ENCODE assay signal across 8 mouse cellular contexts in the genomic region with DNA sequence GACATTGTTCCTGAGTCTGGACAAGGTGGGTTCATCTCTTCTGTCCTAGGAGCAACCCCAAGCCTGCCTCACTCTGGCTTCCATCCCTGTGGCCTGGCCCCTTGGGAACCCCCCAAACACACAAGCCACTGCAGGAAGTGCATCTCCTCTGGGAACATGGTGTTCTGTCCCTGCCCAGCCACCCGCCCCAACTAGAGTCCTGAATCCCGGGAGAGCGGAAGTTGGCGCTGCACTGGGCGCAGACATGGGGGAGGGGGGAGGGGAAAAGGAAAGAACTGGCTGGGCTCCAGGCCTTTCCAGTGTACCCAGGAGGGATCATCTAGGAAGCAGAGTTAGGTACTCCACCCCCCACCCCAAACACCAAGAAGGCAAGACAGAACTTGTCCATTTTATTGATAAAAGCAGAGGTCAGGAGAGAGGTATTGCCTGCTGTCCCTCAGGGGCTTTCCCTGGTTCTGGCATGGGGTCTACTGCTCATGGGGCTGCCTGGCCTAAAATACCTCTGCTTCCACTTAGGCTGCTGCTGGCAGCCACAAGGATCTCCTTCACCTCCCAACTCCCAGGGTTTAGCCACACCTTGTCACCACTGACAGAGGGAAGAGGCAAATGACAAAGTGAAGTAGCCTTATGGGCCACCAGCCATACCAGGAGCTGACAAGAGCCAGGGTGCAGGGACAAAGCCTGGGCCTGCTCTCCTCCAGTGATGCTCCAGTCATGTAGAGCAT. TPM values are rescaled to one million over a fixed set of nuclear protein-coding genes. Genes with fewer than 3 reads are reported as not detected.
DNase-seq lines count a peak whose midpoint lies in the region; ATAC-seq and TF ChIP-seq lines count a peak whose summit lies in the region.

No protein-coding gene starts in this region.

- peaks cover 35% of the 10 kb centered on the region for H3K36me3 ChIP-seq in heart, embryonic 10.5 days
- H3K36me3 ChIP-seq in stomach, postnatal 0 days (ENCODE audit: control insufficient read depth, insufficient read depth, low read length): no peaks in the 10 kb centered on the region

- H3K27ac ChIP-seq in heart, embryonic 10.5 days: 0 out of 2 replicates have a peak overlapping the region, but pooled peaks have one; percentile 24
- H3K27ac ChIP-seq in stomach, postnatal 0 days (replicated peaks): peak overlapping the region; percentile 65

- peak overlapping the region; percentile 22; the same call in 1 of the 2 replicates for H3K4me3 ChIP-seq in heart, embryonic 10.5 days
- H3K4me3 ChIP-seq in stomach, postnatal 0 days (ENCODE audit: low read depth, low read length): no peak overlapping the region

- TF ChIP-seq CTCF in stomach, postnatal 0 days (IDR thresholded peaks at IDR 0.05; ENCODE audit: low read depth): no peak

- ATAC-seq in stomach, postnatal 0 days (ENCODE audit: low FRiP score, low TSS enrichment): no peak

- no peaks in the 10 kb centered on the region for H3K9me3 ChIP-seq in heart, embryonic 10.5 days
- no peaks in the 10 kb centered on the region for H3K9me3 ChIP-seq in stomach, postnatal 0 days (ENCODE audit: control insufficient read depth, low read length)

- no peak overlapping the region for H3K4me2 ChIP-seq in stomach, postnatal 0 days (replicated peaks; ENCODE audit: low read depth)

- intact Hi-C loops in left cerebral cortex, postnatal 36 days (cut with DNase I): no loop called here
- intact Hi-C loops in left cerebral cortex, postnatal 14 days (cut with DNase I): loop anchor here (10.0 kb wide), 1 partner anchor 89 kb away; no protein-coding TSS in a partner anchor

- no peaks in the 10 kb centered on the region; the same call in 1 of the 2 replicates for H3K27me3 ChIP-seq in heart, embryonic 10.5 days (ENCODE audit: insufficient read depth, poor library complexity, severe bottlenecking)
- H3K27me3 ChIP-seq in stomach, postnatal 0 days (ENCODE audit: control insufficient read depth, insufficient read depth, low read length): no peaks in the 10 kb centered on the region

- TF ChIP-seq EP300 in stomach, postnatal 0 days (optimal IDR thresholded peaks at IDR 0.05): no peak

- 42% methylated on average over 5 of the region's 5 CpGs for WGBS in heart, embryonic 10.5 days
- 53% methylated on average over 5 of the region's 5 CpGs for WGBS in stomach, postnatal 0 days

- H3K9ac ChIP-seq in stomach, postnatal 0 days (ENCODE audit: low read length): peak overlapping the region; percentile 13; the same call in 1 of the 2 replicates

- H3K4me1 ChIP-seq in heart, embryonic 10.5 days: peaks cover 48% of the 10 kb centered on the region
- peaks cover 21% of the 10 kb centered on the region for H3K4me1 ChIP-seq in stomach, postnatal 0 days (replicated peaks; ENCODE audit: control insufficient read depth, insufficient read depth)

- peak; percentile 17 to 20 for DNase-seq in left cerebral cortex, postnatal 36 days (ENCODE audit: low spot score in 2 of 2)
- DNase-seq in left cerebral cortex, postnatal 14 days (ENCODE audit: low spot score in 2 of 2): no peak
- DNase-seq in cerebellum, adult 9-11 months: peak; percentile 49
- peak; percentile 74 for DNase-seq in heart, embryonic 10.5 days (ENCODE audit: low spot score)
- DNase-seq in kidney, postnatal 36 days: peak; percentile 74 to 91
- peak; percentile 65 for DNase-seq in stomach, postnatal 0 days (ENCODE audit: low spot score)
- no peak for DNase-seq in adipocyte (ENCODE audit: low spot score)
- DNase-seq in neural tube, embryonic 10.5 days (ENCODE audit: extremely low spot score, low spot score): no peak

RNA-seq across cellular contexts. Expression of a gene that starts 4.2 kb away (rescaled TPM):
- 10 to 100 TPM; 86.5 to 86.9 TPM for total RNA-seq in left cerebral cortex, postnatal 36 days (2021)
- total RNA-seq in left cerebral cortex, postnatal 14 days (2021): 10 to 100 TPM; 75.4 to 87.4 TPM
- polyA plus RNA-seq in heart, embryonic 10.5 days (2016; fragmentation: Nextera tagmentation; extraction: Ambion mirVana): 21.6 and 22.5 TPM in 2 replicates
- polyA plus RNA-seq in stomach, postnatal 0 days (2015; fragmentation: Nextera tagmentation; extraction: Ambion mirVana): 20.1 and 21.2 TPM in 2 replicates

RNA-seq across cellular contexts. Expression of a gene that starts 14.0 kb away (rescaled TPM):
- 1 to 10 TPM; 7.8 to 8.2 TPM for total RNA-seq in left cerebral cortex, postnatal 36 days (2021)
- total RNA-seq in left cerebral cortex, postnatal 14 days (2021): 1 to 10 TPM; 5.1 to 5.5 TPM
- 32.8 and 43.0 TPM in 2 replicates for polyA plus RNA-seq in heart, embryonic 10.5 days (2016; fragmentation: Nextera tagmentation; extraction: Ambion mirVana)
- polyA plus RNA-seq in stomach, postnatal 0 days (2015; fragmentation: Nextera tagmentation; extraction: Ambion mirVana): 10.8 and 12.3 TPM in 2 replicates

RNA-seq across cellular contexts. Expression of a gene that starts 14.1 kb away (rescaled TPM):
- 1 to 10 TPM in 1 of 2 experiments, under 1 TPM in 1; 0.91 to 1.9 TPM for total RNA-seq in left cerebral cortex, postnatal 36 days (2021)
- total RNA-seq in left cerebral cortex, postnatal 14 days (2021): under 1 TPM; 0.79 to 0.91 TPM
- polyA plus RNA-seq in heart, embryonic 10.5 days (2016; fragmentation: Nextera tagmentation; extraction: Ambion mirVana): 0.23 and 0.64 TPM in 2 replicates
- 0.07 and 0.19 TPM in 2 replicates for polyA plus RNA-seq in stomach, postnatal 0 days (2015; fragmentation: Nextera tagmentation; extraction: Ambion mirVana)

Comparison
In these comparisons a context has a peak if more than half of its experiments do, and no peak if none do; other contexts are left out.
1. DNase-seq: peak in left cerebral cortex, postnatal 36 days (2 of 2), cerebellum, adult 9-11 months (single experiment), heart, embryonic 10.5 days (single experiment), kidney, postnatal 36 days (2 of 2) and stomach, postnatal 0 days (single experiment); none in left cerebral cortex, postnatal 14 days (0 of 2), adipocyte (single experiment) and neural tube, embryonic 10.5 days (single experiment).